ENCODE assay signal across 8 mouse cellular contexts in the genomic region with DNA sequence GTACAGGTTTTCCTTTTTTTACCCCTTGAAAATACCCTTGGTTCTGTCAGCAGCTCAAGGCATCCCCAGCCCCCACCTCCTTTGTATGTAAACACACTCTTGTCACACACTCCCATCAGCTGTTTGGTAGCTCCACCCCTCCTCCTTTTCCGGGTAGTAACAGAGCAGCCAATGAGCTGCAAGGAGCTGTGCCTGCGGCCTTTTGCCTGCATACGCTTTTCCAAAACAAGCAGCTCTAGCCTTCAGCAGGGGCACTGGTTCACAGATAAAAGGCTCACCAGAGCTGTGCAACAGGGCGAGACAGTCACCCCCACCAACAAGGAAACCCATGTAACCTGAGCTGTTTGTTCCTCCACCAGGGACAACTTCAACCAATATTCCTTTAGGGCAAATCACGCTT. TPM values are rescaled to one million over a fixed set of nuclear protein-coding genes. Genes with fewer than 3 reads are reported as not detected.
DNase-seq lines count a peak whose midpoint lies in the region; ATAC-seq and TF ChIP-seq lines count a peak whose summit lies in the region.

No protein-coding gene starts in this region.

- peak; percentile 66 for ATAC-seq in forebrain, embryonic 16.5 days
- ATAC-seq in neutrophil, adult 5-6 weeks (ENCODE audit: extremely low read depth, insufficient number of reproducible peaks, low FRiP score, poor library complexity, severe bottlenecking) = peak; percentile 74

- H3K27ac ChIP-seq in forebrain, embryonic 16.5 days (ENCODE audit: low read length) = peak overlapping the region; percentile 59
- peak overlapping the region; percentile 94 for H3K27ac ChIP-seq in layer of hippocampus, adult 2 months

- H3K36me3 ChIP-seq in forebrain, embryonic 16.5 days (ENCODE audit: control insufficient read depth, insufficient read depth) = no peaks in the 10 kb centered on the region

- peak overlapping the region; percentile 55; the same call in 1 of the 2 replicates for H3K9ac ChIP-seq in forebrain, embryonic 16.5 days (replicated peaks; ENCODE audit: low read depth, low read length)

- WGBS in forebrain, embryonic 16.5 days = 0% methylated on average over 5 of the region's 5 CpGs
- WGBS in lung, adult 2 months = 1% methylated on average over 5 of the region's 5 CpGs

- peaks cover 30% of the 10 kb centered on the region for H3K4me1 ChIP-seq in forebrain, embryonic 16.5 days (replicated peaks; ENCODE audit: control insufficient read depth, insufficient read depth, low read length)
- peaks cover 8% of the 10 kb centered on the region; the same call in 1 of the 2 replicates for H3K4me1 ChIP-seq in lung, adult 2 months (ENCODE audit: control insufficient read depth, insufficient read depth, low read length)

- peak overlapping the region; percentile 81 for H3K4me3 ChIP-seq in forebrain, embryonic 16.5 days (replicated peaks; ENCODE audit: low read length)
- H3K4me3 ChIP-seq in layer of hippocampus, adult 2 months = peak overlapping the region; percentile 76
- peak overlapping the region; percentile 34 for H3K4me3 ChIP-seq in lung, adult 2 months (replicated peaks; ENCODE audit: extremely low read depth, low read depth, low read length)

- intact Hi-C loops in heart, postnatal 36 days (cut with DNase I) = no loop called here

- H3K9me3 ChIP-seq in forebrain, embryonic 16.5 days (ENCODE audit: control insufficient read depth, low read length) = no peaks in the 10 kb centered on the region

- H3K4me2 ChIP-seq in forebrain, embryonic 16.5 days (ENCODE audit: low read length) = peak overlapping the region; percentile 90

- peak; percentile 73; the same call in 1 of the 2 replicates for TF ChIP-seq POLR2A in lung, adult 2 months (IDR thresholded peaks at IDR 0.05; ENCODE audit: borderline replicate concordance, extremely low read depth, low read depth, low read length)

- TF ChIP-seq CTCF in layer of hippocampus, adult 2 months (conservative IDR thresholded peaks at IDR 0.05) = no peak
- TF ChIP-seq CTCF in lung, adult 2 months (IDR thresholded peaks at IDR 0.05; ENCODE audit: insufficient read depth, low read length) = no peak

- DNase-seq in ES-CJ7 (ENCODE audit: low read depth, low spot score) = peak; percentile 92
- DNase-seq in cerebellum, adult 18-20 months = peak; percentile 75 to 85
- peak; percentile 83 to 86 for DNase-seq in heart, postnatal 36 days
- peak; percentile 73 to 86 for DNase-seq in layer of hippocampus, adult 2 months (ENCODE audit: low spot score in 2 of 2)
- peak; percentile 82 for DNase-seq in lung, adult 2 months
- DNase-seq in thymus, adult 18-20 months = peak; percentile 88 to 96

- no peaks in the 10 kb centered on the region for H3K27me3 ChIP-seq in forebrain, embryonic 16.5 days (replicated peaks; ENCODE audit: control insufficient read depth, insufficient read depth, low read length)

RNA-seq across cellular contexts. Expression of a gene that starts 4.0 kb away (rescaled TPM):
- 65.9 and 69.4 TPM in 2 replicates for polyA plus RNA-seq in forebrain, embryonic 16.5 days (2015; fragmentation: Nextera tagmentation; extraction: Ambion mirVana)
- total RNA-seq in heart, postnatal 36 days (2021) = 10 to 100 TPM; 70.9 to 74.9 TPM
- 10 to 100 TPM; 87.9 to 88.1 TPM for total RNA-seq in layer of hippocampus, adult 2 months (2021)
- polyA plus RNA-seq in lung, adult 2 months (2012; rRNA removed) = 59.9 and 103 TPM in 2 replicates
- total RNA-seq in neutrophil, adult 5-6 weeks (2017) = 125 and 134 TPM in 2 replicates

Comparison
In these comparisons a context has a peak if more than half of its experiments do, and no peak if none do; other contexts are left out.
1. Peak in every context shown above with its lines: DNase-seq, ATAC-seq, H3K4me3 ChIP-seq and H3K27ac ChIP-seq.